Mouse (Mus musculus) lung, adult 2 months (tissue): Measurements from ENCODE around the gene Grm5.

ENCODE experiments used
- CTCF ChIP-seq: fragments of 200-500 bp; IDR thresholded peaks from 2 replicates; pipeline ENCODE4 v1.5.1; 2011; ENCODE audit warnings: mild to moderate bottlenecking, low read length, control low read depth; ENCODE audit not compliant: insufficient read depth
- POLR2A ChIP-seq: fragments of 200-500 bp; IDR thresholded peaks from 2 replicates; pipeline ENCODE4 v1.6.1; 2011; ENCODE audit warnings: low read depth, mild to moderate bottlenecking, control low read depth, low read length, borderline replicate concordance; ENCODE audit errors: extremely low read depth

GRCm38 (mm10) chr7:87846082-87846481 lies 262.1 kb downstream of the Grm5 start:
- TF ChIP-seq CTCF (no peak), POLR2A (no peak)
